Mouse (Mus musculus) lung, embryonic 15.5 days (tissue): ENCODE measurements around the gene Ifnl2. TPM values are rescaled to one million over a fixed set of nuclear protein-coding genes. Genes with fewer than 3 reads are reported as not detected.

ENCODE experiments used
- polyA plus RNA-seq: library from polyadenylated mRNA; unstranded; fragments of >200 nt; fragmentation: Nextera tagmentation; extraction: Ambion mirVana; gene quantifications from 2 replicates; pipeline ENCODE4 v1.2.1, GENCODE M21; 2015

The Ifnl2 gene
- polyA plus RNA-seq, 1 experiment from 2014 or later, result not detected

Other genes with a start within 250 kb of the Ifnl2 start
- gene Eid2, start 242.6 kb downstream of the Ifnl2 start, polyA plus RNA-seq, result 6.6 and 9.0 TPM in 2 replicates
- gene Eid2b, start 232.7 kb downstream of the Ifnl2 start, polyA plus RNA-seq, result 11.4 and 11.8 TPM in 2 replicates
- gene Selenov, start 219.3 kb downstream of the Ifnl2 start, polyA plus RNA-seq, result not detected in 2 replicates
- 0.75 and 0.94 TPM in 2 replicates for gene Dll3, start 208.2 kb downstream of the Ifnl2 start, polyA plus RNA-seq
- 146 and 147 TPM in 2 replicates for gene Timm50, start 198.4 kb downstream of the Ifnl2 start, polyA plus RNA-seq
- 83.2 and 88.4 TPM in 2 replicates for gene Supt5, start 171.7 kb downstream of the Ifnl2 start, polyA plus RNA-seq
- 979 and 1,114 TPM in 2 replicates for gene Rps16, start 159.8 kb downstream of the Ifnl2 start, polyA plus RNA-seq
- 59.4 and 67.9 TPM in 2 replicates for gene Plekhg2, start 137.9 kb downstream of the Ifnl2 start, polyA plus RNA-seq
- 16.4 and 17.9 TPM in 2 replicates for gene Zfp36, start 130.2 kb downstream of the Ifnl2 start, polyA plus RNA-seq
- 51.2 and 53.8 TPM in 2 replicates for gene Med29, start 117.7 kb downstream of the Ifnl2 start, polyA plus RNA-seq
- gene Paf1, start 117.5 kb downstream of the Ifnl2 start, polyA plus RNA-seq, result 80.7 and 88.2 TPM in 2 replicates
- 36.5 and 38.9 TPM in 2 replicates for gene Gmfg, start 73.0 kb downstream of the Ifnl2 start, polyA plus RNA-seq
- 3.1 and 3.8 TPM in 2 replicates for gene Lrfn1, start 58.5 kb downstream of the Ifnl2 start, polyA plus RNA-seq
- not detected in 2 replicates for gene Ifnl3, start 12.4 kb upstream of the Ifnl2 start, polyA plus RNA-seq
- 0.53 TPM in 1 of 2 replicates, not detected in the other for gene Sycn, start 30.4 kb upstream of the Ifnl2 start, polyA plus RNA-seq
- not detected in 2 replicates for gene Nccrp1, start 36.8 kb upstream of the Ifnl2 start, polyA plus RNA-seq
- gene Samd4b, start 87.7 kb upstream of the Ifnl2 start, polyA plus RNA-seq, result 21.3 and 21.6 TPM in 2 replicates
- gene Pak4, start 87.7 kb upstream of the Ifnl2 start, polyA plus RNA-seq, result 55.4 and 60.8 TPM in 2 replicates
- gene Acp7, start 120.9 kb upstream of the Ifnl2 start, polyA plus RNA-seq, result not detected in 2 replicates
- gene Fbxo27, start 182.4 kb upstream of the Ifnl2 start, polyA plus RNA-seq, result 6.3 and 6.5 TPM in 2 replicates
- 15.6 and 16.3 TPM in 2 replicates for gene Fbxo17, start 206.3 kb upstream of the Ifnl2 start, polyA plus RNA-seq
- 116 and 124 TPM in 2 replicates for gene Mrps12, start 231.4 kb upstream of the Ifnl2 start, polyA plus RNA-seq
- 27.2 and 27.7 TPM in 2 replicates for gene Sars2, start 231.5 kb upstream of the Ifnl2 start, polyA plus RNA-seq
- not detected in 2 replicates for gene Ccer2, start 245.7 kb upstream of the Ifnl2 start, polyA plus RNA-seq